Mouse (Mus musculus): ENCODE results near the gene Psma7.

- TF ChIP-seq CTCF (IDR thresholded peaks at IDR 0.05; ENCODE audit: insufficient read depth, low read length) (no peak), POLR2A (IDR thresholded peaks at IDR 0.05; ENCODE audit: borderline replicate concordance, extremely low read depth, low read depth, low read length) (no peak)
These were observed 5.3 kb upstream of the Psma7 start for GRCm38 (mm10) chr2:180047580-180047979.

All from lung, adult 2 months (tissue).